Mouse (Mus musculus) frontal cortex, postnatal 14 days (tissue): ENCODE data around the gene Tmcc3.

Experiments used
- DNase-seq, 2 experiments: peaks; one replicate each; pipeline ENCODE4 v3.0.0; 2022; ENCODE audit warnings: low spot score in 2 of 2

The Tmcc3 gene

DNA sequence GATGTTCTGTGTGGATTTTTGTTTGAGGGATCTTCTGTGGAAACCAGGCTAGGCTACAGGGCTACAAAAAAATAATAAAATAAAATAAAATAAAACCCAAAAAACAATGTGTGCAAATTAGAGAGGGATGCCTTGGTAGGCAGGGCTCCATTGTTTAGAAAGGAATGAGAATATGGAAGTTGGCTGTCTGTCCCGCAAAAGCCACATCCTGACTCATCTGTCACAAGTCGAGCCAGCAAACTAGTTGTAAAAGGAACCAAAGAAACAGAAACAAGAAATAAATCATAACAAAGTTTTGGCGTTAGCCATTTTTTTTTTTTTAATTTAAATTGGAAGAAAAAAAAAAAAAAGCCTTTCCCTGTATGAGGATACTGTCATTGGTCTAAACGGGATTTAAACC is 105.9 kb downstream of the Tmcc3 start:
- DNase-seq, result no peak

DNA sequence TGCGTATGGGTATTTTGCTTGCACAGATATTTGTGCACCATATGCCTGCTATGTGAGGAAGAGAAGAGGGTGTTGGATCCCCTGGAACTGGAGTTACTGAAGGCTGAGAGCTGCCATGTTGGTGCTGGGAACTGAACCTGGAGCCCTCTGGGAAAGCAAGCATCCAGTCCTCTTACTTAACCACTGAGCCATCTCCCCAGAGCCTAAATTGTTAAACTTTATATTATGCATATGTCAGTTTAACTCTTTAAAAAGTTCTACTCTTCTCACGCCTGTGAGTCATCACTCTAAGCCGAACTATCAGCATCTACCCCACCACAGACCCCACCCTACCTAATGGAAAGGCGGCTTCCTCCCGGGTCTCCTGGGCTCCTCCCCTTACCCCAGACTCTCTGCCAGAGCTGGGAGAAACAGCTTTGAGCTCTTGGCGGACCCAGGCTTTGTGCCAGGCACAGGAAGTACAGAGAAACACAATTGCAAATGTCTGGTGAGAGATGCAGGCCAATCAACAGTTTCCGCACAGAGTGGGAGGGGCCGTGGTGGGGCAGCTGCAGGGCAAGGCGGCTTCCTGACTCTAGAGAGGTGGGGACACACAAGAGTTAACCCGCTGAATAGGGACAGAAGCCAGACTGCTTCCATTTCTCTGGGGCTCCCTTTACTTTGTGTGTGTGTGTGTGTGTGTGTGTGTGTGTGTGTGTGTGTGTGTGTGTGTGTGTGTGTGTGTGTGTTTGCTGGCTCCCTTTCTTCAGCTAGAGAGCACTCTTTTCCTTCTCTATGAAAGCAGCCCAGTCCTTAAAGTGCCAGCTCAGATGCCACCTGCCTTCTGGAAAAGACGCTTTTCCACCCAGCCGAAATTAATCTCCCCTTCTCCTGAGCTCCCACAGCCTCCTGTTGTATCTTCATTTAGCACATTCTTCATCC is 114.5 kb downstream of the Tmcc3 start:
- DNase-seq, result peak; percentile 57 to 73

- DNase-seq, result no peak
Measured at GRCm38 (mm10) chr10:94426921-94427270, 115.1 kb downstream of the Tmcc3 start.

DNA sequence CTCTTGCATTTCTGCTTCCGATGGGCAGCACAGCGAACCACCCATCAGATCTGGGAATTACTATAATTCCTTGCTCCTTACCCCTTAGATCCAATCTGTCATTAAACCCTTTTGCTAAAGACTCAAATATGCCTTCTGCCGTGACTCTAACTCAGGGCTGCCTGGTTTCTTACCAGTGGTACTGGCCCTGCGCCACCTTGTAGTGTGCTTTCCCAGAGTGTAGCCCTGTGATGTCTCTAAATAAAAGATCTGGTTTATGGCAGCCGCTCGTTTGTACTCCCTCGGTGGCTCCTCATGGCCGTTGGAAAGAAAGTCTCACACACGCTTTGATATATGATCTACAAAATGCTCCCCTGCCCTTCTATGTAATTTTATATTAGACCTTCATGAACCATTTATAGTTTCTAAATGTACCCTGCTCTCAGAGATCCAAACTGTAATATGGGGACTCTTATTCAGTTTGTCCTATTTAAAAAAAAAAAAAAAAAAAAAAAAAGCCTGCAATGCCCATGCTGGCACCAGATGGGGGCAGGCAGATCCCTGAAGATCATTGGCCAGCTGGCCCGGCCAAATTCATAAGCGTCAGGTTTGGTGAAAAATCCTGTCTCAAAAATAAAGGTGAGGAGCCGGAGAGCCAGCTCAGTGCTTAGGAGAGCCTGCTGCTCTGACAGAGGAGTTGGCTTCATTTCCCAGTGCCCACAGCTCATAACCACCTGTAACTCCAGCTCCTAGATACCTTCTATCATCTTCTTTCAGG is 116.6 kb downstream of the Tmcc3 start:
- DNase-seq, result no peak

- no peak for DNase-seq
Measured at GRCm38 (mm10) chr10:94430566-94430965, 118.8 kb downstream of the Tmcc3 start.

GRCm38 (mm10) chr10:94432933-94433332 is 121.2 kb downstream of the Tmcc3 start:
- no peak for DNase-seq

- no peak for DNase-seq
Measured at GRCm38 (mm10) chr10:94433901-94434300, 122.2 kb downstream of the Tmcc3 start.

DNA sequence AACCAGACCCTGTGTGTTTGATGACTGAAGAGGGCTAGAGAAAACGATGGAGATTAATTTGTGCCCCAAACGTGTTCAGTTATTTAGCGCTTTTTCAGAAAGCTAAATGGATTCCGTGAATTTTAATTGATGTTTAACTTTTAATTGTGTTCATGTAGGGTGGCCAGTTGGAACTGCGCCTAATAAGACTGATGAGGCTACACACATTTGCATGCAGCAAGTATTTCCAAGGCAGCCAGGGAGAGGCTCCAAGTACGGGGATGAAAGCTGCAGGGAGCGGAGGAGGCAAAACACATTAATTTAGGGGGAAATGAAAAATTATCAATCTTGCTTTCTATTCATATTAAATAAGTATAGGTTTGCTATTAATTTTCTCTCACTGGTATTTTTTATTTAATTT is 131.0 kb downstream of the Tmcc3 start:
- no peak for DNase-seq

DNA sequence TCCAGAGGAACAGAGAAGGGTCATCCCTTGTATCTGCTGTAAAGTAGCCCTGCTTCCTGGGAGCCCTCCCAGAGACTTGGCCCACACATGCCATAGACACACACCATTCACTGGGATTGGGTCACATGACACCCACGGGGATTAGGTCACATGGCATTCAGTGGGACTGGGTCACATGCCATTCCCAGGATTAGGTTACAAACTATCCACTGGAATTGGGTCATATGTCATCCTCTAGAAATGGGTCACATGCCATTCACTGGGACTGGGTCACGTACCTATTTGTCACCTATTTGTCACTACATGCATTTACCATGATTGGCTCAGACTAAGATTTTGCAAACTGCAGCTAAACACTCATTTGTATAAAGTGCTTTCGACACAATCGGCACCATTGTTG is 131.7 kb downstream of the Tmcc3 start:
- no peak for DNase-seq

GRCm38 (mm10) chr10:94445192-94445591 is 133.4 kb downstream of the Tmcc3 start:
- no peak for DNase-seq

DNA sequence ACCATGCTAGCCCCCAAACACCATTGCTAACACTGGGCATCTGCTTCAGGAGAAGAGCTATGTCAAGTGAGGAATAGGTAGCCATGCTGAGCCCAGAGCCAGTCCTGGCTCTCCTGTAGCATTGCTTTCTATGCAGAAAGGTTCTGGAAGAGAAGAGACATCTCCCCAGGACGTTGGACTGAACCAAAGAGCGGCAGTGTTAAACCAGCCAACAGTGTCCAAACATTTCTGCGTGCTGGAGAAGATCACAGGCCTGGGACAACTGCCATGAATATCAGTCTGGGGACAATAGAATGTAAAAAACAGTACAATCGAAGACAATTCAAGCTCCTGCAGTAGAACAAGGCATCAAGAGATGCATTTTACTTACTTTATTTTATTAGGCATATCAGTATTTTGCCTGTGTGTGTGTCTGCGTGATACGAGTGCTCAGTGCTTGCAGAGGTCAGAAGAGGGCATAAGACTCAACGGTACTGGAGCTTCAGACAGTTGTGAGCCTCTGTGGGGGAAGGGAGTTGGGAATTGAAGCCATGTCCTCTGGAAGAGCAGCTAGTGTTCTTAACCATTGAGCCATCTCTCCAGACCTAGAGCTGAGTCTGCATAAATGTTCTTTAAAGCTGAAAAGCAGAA is 134.7 kb downstream of the Tmcc3 start:
- DNase-seq, result no peak

DNA sequence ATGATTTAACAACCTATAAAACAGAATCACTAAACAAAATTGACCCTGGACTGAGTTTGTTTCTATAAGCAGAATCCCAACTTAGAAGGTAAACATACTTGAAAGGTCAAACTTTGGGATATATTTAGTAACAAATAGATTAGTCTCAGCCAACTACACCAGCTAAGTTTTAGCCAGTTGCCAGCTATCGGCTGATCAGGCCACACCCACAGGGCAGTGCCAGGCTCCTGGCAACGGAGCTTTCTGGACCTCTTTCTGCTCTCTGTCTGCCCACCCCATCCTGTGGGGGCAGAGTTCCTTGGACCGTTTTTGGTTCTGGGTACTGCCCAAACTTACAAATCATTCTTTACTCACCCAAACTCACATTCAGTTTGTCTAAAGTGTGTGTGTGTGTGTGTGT is 137.9 kb downstream of the Tmcc3 start:
- no peak for DNase-seq

DNA sequence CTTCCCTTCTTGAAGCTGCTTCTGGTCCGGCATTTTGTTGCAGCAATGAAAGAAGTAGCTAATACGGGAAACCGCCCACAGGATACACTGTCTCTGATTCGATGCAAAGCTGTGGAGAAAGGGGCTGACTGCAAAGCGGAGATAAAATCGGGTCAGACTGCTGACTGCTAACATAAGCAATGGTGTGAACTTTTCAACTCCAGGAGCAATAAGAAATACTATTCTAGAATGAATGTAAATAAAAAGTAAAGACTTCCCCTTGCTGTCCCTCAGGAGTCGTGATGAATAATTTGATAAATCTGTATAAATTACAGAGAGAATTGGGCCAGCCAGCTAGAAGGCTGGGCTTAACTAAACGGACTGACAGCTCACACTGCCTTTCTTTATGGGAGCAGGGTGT is 139.0 kb downstream of the Tmcc3 start:
- DNase-seq, result no peak

DNA sequence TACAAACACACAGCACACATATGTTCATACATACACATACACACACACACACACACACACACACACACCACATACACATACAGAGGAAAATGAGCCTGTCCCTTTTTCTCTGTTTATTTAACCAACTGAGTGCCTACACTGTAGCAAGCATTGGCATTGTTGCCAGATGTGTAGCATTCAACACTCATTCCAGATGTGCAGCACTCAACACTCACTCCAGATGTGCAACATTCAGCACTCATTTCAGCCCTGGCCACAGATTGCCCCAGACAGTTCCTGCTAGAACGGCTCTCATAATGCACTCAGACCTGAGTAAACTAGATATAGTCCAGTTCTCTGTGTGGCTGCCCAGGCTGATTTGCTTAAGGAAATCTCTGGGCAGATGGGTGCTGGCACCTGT is 145.7 kb downstream of the Tmcc3 start:
- DNase-seq, result no peak

DNA sequence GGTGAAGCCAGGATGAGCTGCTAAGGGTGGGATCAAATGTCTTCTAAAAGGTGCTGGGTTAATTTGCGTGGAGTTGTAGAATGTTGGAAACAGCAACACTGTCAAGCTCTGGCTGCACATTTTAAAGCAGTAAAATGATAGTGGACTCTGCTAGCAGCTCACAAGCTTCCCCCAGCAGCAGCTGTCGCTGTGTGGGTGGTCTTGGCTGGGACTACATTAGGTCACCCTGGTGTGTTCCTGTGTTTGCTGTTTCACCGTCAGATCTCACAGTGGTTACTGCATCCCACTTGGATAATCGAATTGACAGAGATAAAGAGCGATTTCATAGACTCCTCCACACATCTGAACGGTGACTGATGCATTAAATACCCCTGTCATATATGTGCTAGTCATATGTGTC is 146.9 kb downstream of the Tmcc3 start:
- no peak for DNase-seq

GRCm38 (mm10) chr10:94461378-94461777 is 149.6 kb downstream of the Tmcc3 start:
- no peak for DNase-seq

GRCm38 (mm10) chr10:94461871-94462270 is 150.1 kb downstream of the Tmcc3 start:
- no peak for DNase-seq

DNA sequence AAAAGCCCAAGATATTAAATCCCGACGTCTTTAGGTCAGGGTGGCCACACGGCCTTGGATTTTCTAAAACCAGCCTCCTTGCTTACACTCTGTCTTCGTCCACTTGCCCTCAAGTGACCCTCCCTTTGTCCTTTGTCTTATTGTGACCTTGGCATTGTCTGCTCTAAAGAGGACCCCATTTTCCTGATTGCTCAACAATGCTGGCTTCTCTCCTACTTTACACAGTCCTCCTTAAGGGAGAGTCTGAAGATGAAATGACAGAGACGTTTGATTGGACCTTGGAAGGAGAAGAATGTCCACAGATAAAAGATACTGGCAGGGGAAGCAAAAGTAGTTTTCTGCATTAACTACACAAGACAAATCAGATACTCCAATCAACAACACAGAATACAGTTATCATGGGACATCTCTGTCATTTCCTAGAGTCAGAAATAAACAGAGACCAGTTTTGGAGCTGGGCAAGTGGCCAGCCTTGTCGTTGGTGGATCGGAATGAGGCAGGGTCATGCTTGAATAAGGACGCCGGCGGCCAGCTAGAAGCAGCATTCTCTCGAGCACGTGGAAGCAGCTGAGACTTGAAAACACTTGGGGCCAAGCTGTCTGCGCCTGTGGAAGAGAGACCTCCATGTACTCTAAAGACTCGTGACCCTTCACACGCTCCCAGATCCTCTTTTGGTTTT is 150.8 kb downstream of the Tmcc3 start:
- no peak for DNase-seq

- no peak for DNase-seq
Measured at GRCm38 (mm10) chr10:94463410-94463809, 151.7 kb downstream of the Tmcc3 start.

GRCm38 (mm10) chr10:94465646-94466045 is 153.9 kb downstream of the Tmcc3 start:
- DNase-seq, result no peak

- DNase-seq, result no peak
Measured at GRCm38 (mm10) chr10:94466313-94466712, 154.6 kb downstream of the Tmcc3 start.

DNA sequence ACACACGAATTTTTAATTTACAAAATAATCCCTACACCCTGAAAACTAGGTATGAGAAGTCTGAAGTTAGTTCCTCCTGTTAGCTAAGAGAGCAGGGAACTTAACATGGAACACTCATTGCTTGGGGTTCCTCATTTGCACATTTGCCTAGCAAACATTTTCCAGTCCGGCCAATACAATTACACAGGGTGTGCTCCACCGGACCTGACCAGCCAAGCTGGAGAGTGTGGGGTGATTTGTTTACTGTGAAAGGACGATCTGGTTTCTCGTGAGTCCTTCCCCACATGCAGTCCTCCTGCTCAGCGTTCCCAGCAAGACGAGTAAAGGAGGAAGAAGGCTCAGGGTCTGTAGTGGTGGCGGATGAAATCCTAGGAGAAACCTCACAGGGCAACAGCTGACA is 159.7 kb downstream of the Tmcc3 start:
- no peak for DNase-seq
